Mouse (Mus musculus): ENCODE measurements around the gene Catip. TPM values are rescaled to one million over a fixed set of nuclear protein-coding genes. Genes with fewer than 3 reads are reported as not detected.
"Not testable (repeated sequence)": the region's sequence is repeated elsewhere in the genome, so short reads cannot be mapped to it uniquely, and the experiment has no call there.

Gene Catip
- total RNA-seq, 1 experiment from 2014 or later: 1.3 TPM

- ATAC-seq (replicated peaks in 1 of 2; ENCODE audit: insufficient read depth in 1 of 2, low FRiP score in 2 of 2, low TSS enrichment in 1 of 2, low read depth in 1 of 2, poor library complexity in 2 of 2, severe bottlenecking in 2 of 2): no peak
Measured at GRCm38 (mm10) chr1:74339917-74340316, 22.0 kb upstream of the Catip start.

GRCm38 (mm10) chr1:74340361-74340764, 21.5 kb upstream of the Catip start:
- ATAC-seq (replicated peaks in 1 of 2; ENCODE audit: insufficient read depth in 1 of 2, low FRiP score in 2 of 2, low TSS enrichment in 1 of 2, low read depth in 1 of 2, poor library complexity in 2 of 2, severe bottlenecking in 2 of 2): no peak

GRCm38 (mm10) chr1:74340992-74341391, 20.9 kb upstream of the Catip start:
- ATAC-seq (replicated peaks in 1 of 2; ENCODE audit: insufficient read depth in 1 of 2, low FRiP score in 2 of 2, low TSS enrichment in 1 of 2, low read depth in 1 of 2, poor library complexity in 2 of 2, severe bottlenecking in 2 of 2): not testable (repeated sequence)

- ATAC-seq (replicated peaks in 1 of 2; ENCODE audit: insufficient read depth in 1 of 2, low FRiP score in 2 of 2, low TSS enrichment in 1 of 2, low read depth in 1 of 2, poor library complexity in 2 of 2, severe bottlenecking in 2 of 2): no peak
Measured at GRCm38 (mm10) chr1:74341898-74342297, 20.0 kb upstream of the Catip start.

- no peak for ATAC-seq (replicated peaks in 1 of 2; ENCODE audit: insufficient read depth in 1 of 2, low FRiP score in 2 of 2, low TSS enrichment in 1 of 2, low read depth in 1 of 2, poor library complexity in 2 of 2, severe bottlenecking in 2 of 2)
Measured at GRCm38 (mm10) chr1:74342308-74342707, 19.6 kb upstream of the Catip start.

- ATAC-seq (replicated peaks in 1 of 2; ENCODE audit: insufficient read depth in 1 of 2, low FRiP score in 2 of 2, low TSS enrichment in 1 of 2, low read depth in 1 of 2, poor library complexity in 2 of 2, severe bottlenecking in 2 of 2): no peak
Measured at GRCm38 (mm10) chr1:74343161-74343560, 18.7 kb upstream of the Catip start.

- no peak for ATAC-seq (replicated peaks in 1 of 2; ENCODE audit: insufficient read depth in 1 of 2, low FRiP score in 2 of 2, low TSS enrichment in 1 of 2, low read depth in 1 of 2, poor library complexity in 2 of 2, severe bottlenecking in 2 of 2)
Measured at GRCm38 (mm10) chr1:74344163-74344916, 17.6 kb upstream of the Catip start.

- ATAC-seq (replicated peaks in 1 of 2; ENCODE audit: insufficient read depth in 1 of 2, low FRiP score in 2 of 2, low TSS enrichment in 1 of 2, low read depth in 1 of 2, poor library complexity in 2 of 2, severe bottlenecking in 2 of 2): no peak
Measured at GRCm38 (mm10) chr1:74351185-74351769, 10.6 kb upstream of the Catip start.

- ATAC-seq (replicated peaks in 1 of 2; ENCODE audit: insufficient read depth in 1 of 2, low FRiP score in 2 of 2, low TSS enrichment in 1 of 2, low read depth in 1 of 2, poor library complexity in 2 of 2, severe bottlenecking in 2 of 2): no peak
Measured at GRCm38 (mm10) chr1:74352532-74353096, 9.3 kb upstream of the Catip start.

- ATAC-seq (replicated peaks in 1 of 2; ENCODE audit: insufficient read depth in 1 of 2, low FRiP score in 2 of 2, low TSS enrichment in 1 of 2, low read depth in 1 of 2, poor library complexity in 2 of 2, severe bottlenecking in 2 of 2): no peak
Measured at GRCm38 (mm10) chr1:74353453-74354229, 8.3 kb upstream of the Catip start.

- no peak for ATAC-seq (replicated peaks in 1 of 2; ENCODE audit: insufficient read depth in 1 of 2, low FRiP score in 2 of 2, low TSS enrichment in 1 of 2, low read depth in 1 of 2, poor library complexity in 2 of 2, severe bottlenecking in 2 of 2)
Measured at GRCm38 (mm10) chr1:74357531-74357930, 4.4 kb upstream of the Catip start.

- ATAC-seq (replicated peaks in 1 of 2; ENCODE audit: insufficient read depth in 1 of 2, low FRiP score in 2 of 2, low TSS enrichment in 1 of 2, low read depth in 1 of 2, poor library complexity in 2 of 2, severe bottlenecking in 2 of 2): no peak
Measured at GRCm38 (mm10) chr1:74359952-74360517, 1.9 kb upstream of the Catip start.

- no peak for ATAC-seq (replicated peaks in 1 of 2; ENCODE audit: insufficient read depth in 1 of 2, low FRiP score in 2 of 2, low TSS enrichment in 1 of 2, low read depth in 1 of 2, poor library complexity in 2 of 2, severe bottlenecking in 2 of 2)
Measured at GRCm38 (mm10) chr1:74362325-74363229, 669 bp downstream of the Catip start.

- ATAC-seq (replicated peaks in 1 of 2; ENCODE audit: insufficient read depth in 1 of 2, low FRiP score in 2 of 2, low TSS enrichment in 1 of 2, low read depth in 1 of 2, poor library complexity in 2 of 2, severe bottlenecking in 2 of 2): no peak
Measured at GRCm38 (mm10) chr1:74363437-74363836, 1.5 kb downstream of the Catip start.

GRCm38 (mm10) chr1:74364270-74364669, 2.4 kb downstream of the Catip start:
- ATAC-seq (replicated peaks in 1 of 2; ENCODE audit: insufficient read depth in 1 of 2, low FRiP score in 2 of 2, low TSS enrichment in 1 of 2, low read depth in 1 of 2, poor library complexity in 2 of 2, severe bottlenecking in 2 of 2): no peak

- ATAC-seq (replicated peaks in 1 of 2; ENCODE audit: insufficient read depth in 1 of 2, low FRiP score in 2 of 2, low TSS enrichment in 1 of 2, low read depth in 1 of 2, poor library complexity in 2 of 2, severe bottlenecking in 2 of 2): peak; percentile 63 to 77
Measured at GRCm38 (mm10) chr1:74367886-74368645, 6.2 kb downstream of the Catip start.
